Mouse (Mus musculus) mature B cell (primary cell): ENCODE results near the gene S100a8.

Experiments
- in situ Hi-C: fragments of 300-500 bp; cut with MboI; formaldehyde crosslinking; loops from 2 replicates; pipeline ENCODE4 v1.14.3; 2019

S100a8 gene

DNA sequence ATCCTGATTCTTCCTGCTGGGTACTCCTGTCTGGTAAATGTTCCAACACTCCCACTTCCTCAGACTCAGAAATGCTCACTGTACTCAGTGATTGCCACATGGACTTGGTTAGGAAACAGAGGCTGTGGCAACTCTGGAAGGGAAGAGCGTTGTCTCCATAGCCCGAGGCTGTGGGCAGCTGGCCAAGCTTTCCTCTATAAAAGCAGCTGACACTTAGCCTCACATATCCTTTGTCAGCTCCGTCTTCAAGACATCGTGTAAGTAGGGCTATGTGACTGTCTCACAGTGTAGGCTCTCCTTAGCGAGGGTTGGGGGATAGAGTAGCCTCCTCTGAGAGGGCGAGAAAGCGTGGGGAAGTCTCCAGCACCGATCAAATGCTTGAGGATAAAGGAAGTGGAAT, at the start of gene S100a8:
TSS of gene S100a8 (plus strand) at position 133 of the 400 bp plus-strand sequence.
- in situ Hi-C loops, result no loop called here

- in situ Hi-C loops, result no loop called here
Measured at GRCm38 (mm10) chr3:90621552-90621951, 47.2 kb upstream of the S100a8 start.

DNA sequence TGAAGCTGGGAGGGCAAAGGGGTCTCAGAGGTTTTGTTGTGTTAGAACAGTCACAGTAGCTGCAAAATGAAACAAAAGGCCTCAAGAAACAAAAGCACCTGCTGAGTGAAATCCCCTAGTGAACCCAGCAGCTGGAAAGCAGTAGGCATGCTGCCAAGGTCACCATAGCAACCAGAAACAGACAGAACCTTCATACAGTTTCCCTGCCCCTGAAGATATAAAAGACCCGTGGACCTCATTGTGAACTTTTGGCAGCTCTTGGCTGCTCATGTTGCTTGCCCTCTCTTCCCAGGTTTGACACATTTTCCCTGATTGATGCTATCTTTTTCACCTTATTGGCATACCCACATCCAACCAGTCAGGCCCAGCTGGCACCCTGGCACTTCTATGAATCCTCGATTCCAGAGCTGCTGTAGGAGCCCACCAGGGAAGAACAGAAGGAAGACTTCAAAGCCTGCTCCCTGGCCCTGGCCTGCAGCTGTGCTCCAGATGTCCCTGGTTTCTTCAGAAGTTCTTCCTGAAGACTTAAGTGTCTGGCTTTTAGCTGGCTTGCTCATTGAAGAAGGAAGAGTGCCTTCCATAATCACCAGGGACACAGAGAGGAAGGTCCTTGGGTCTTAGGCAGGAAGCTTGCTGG, 45.2 kb upstream of the S100a8 start:
- in situ Hi-C loops, result no loop called here

GRCm38 (mm10) chr3:90625496-90625895, 43.3 kb upstream of the S100a8 start:
- in situ Hi-C loops, result no loop called here

DNA sequence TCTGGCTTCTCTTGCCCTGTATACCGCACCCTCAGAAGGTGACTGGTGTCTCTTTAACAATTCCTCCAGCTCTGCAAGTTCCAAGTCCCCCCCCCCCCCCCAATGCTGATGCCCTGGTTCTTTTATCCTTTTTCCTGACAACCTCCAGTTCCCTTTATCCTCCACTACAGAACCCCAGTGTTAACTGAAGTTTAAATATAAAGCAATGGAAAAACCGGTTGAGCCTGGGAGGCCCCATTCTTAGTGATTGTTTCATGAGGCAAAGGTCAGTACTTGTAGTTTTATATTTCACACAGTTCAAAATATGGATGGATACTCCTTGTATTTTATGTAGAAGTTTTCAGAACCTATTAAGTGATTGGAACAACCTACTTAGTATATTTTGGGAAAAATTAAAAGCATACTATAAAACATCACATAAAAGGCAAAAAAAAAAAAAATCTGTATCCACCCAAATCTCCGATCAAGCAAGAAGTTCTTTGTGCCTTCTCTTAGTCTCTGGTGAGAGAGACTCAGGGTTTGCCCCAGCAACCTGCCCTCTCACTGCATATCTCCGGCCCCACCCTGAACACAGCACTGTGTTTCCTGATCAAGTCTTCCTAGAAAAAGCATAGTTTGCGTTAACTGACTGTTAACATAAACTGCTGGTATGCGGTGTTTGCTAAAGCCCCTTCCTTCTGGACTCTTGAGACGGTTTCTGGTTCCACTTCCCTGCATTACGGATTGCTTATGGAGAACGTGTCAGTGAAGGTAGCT, 42.3 kb upstream of the S100a8 start:
- in situ Hi-C loops, result no loop called here

- in situ Hi-C loops, result no loop called here
Measured at GRCm38 (mm10) chr3:90627366-90627765, 41.4 kb upstream of the S100a8 start.

DNA sequence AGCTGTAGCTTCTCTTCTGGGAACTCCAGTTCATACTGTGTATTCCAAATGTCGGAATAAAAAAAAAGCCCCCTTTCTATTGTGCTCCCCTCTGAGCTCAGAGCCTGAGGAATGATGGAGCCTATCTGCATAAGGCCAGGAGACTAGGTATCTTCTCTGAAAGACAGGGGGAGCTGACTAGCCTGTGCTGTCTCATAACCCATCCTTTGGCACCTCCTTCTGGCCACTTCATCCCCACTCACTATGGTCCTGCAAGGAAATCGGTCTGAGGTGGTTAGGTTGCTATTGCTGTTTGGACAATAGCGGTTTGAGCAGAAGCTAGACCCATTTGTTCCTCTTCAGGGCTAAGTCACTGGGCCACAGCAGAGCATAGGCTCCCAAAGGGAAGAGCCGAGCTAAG, 41.0 kb upstream of the S100a8 start:
- in situ Hi-C loops, result no loop called here

DNA sequence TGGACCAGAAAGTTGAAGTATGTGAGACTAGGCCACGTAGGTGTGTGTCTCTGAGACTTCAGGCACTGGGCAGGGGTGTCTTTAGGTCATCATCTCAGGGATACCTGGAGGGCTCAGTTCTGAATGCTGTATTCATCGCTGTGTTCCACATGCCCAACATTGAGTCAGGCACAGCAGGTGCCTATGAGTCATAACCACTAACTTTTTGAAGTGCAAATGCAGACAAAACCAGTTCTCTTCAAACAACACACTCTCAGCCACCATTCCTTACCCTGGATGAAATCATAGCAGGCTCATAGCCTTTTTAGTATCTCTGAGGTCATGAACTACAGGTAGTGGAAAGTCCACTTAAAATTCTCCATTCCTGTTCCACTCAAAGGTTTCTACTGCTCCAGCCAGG, 39.5 kb upstream of the S100a8 start:
- in situ Hi-C loops, result no loop called here

DNA sequence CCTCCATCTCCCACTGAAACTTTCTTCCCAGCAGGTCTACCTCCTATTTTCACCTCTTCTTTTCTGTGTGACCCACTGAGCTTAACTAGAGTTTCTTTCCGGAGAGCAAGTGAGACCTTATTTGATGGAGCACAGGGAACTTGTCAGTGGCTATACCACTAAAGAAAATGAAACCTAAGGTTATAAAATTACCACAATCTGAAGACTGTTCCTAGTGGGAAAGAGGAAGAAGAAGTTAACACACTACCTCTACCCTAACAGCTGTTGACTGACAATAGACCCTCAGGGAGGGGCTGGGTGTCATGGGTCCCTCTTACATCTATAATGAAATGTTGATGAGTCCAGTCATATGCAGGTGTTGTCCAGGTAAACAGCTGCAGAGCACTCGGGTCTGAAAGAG, 36.8 kb upstream of the S100a8 start:
- in situ Hi-C loops, result no loop called here

GRCm38 (mm10) chr3:90638511-90639275, 30.1 kb upstream of the S100a8 start:
- in situ Hi-C loops, result no loop called here

DNA sequence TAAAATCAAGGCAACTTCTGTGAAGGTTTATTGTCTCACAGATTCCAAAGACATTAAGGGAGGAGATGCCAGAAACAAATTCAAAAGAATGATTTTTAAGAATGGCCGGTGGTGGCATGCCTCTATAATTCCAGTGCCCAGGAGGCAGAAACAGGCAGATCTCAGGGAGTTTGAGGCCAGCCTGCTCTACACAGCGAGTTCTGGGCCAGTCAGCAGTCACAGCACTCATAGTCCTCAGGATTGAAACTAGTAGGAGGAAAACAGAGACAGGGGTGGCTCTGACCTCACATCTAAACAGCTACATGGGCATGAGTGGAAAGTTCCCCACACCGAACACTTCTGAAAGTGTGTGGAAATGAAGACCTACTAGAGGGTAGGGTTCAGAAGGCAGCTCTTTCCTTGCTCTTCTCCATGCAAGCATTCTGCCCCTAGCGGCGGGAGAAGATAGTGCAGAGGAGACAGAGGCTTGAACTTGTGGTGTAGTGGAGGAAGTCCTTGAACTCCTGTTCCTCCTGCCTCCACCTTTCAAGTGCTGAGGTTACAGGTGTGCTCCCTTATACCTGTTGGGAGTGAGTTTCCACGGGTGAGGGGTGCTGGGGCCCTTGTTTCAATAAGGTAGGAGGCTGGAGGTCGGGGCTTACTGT, 29.1 kb upstream of the S100a8 start:
- in situ Hi-C loops, result no loop called here

GRCm38 (mm10) chr3:90640981-90641380, 27.8 kb upstream of the S100a8 start:
- in situ Hi-C loops, result no loop called here

GRCm38 (mm10) chr3:90644220-90644619, 24.6 kb upstream of the S100a8 start:
- in situ Hi-C loops, result no loop called here

GRCm38 (mm10) chr3:90647291-90647690, 21.5 kb upstream of the S100a8 start:
- in situ Hi-C loops, result no loop called here

GRCm38 (mm10) chr3:90648981-90649380, 19.8 kb upstream of the S100a8 start:
- in situ Hi-C loops, result no loop called here

DNA sequence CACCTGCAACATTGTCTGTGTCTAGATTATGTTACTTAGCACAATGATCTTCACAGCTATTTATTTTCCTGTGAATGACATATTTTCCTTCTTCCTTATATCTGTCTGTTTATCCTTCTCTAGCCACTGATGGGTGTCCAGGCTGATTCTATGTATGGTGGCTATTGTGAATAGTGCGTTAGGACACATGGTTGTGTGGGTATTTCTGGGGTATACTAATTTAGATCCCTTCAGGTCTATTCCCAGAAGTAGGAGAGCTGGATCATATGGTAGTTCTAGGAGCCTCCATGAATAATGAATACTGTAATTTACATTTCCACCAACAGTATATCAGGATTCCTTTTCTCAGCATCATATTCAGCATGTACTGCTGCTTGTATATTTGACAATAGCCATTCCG, 18.9 kb upstream of the S100a8 start:
- in situ Hi-C loops, result no loop called here

DNA sequence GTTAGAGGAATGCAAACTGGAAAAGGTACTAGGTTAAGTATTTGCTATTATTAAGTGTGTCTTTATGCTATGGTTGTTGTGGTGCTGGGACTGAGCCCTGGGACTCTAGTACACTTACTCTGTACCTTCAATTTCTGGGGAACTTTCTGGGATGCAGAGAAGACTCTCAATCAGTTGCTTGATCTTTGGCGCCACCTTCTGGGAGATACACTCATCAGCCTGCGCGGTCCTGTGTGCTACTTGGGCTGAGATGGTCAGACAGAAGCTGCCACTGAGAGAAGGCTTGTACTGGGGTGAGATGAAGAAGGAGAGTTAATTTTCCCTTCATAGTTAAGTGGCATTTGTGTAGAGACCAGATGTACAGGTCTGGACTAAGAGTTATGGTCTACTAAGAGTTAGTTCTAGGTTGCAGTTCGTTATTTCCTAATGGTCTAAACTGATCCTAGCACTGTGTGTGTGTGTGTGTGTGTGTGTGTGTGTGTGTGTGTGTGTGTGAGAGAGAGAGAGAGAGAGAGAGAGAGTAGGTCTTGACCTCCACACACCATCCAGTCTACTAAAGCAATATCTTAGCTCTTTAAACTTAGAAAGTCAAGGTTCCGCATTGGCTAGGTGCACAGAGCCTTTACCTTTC, 15.8 kb upstream of the S100a8 start:
- in situ Hi-C loops, result no loop called here

DNA sequence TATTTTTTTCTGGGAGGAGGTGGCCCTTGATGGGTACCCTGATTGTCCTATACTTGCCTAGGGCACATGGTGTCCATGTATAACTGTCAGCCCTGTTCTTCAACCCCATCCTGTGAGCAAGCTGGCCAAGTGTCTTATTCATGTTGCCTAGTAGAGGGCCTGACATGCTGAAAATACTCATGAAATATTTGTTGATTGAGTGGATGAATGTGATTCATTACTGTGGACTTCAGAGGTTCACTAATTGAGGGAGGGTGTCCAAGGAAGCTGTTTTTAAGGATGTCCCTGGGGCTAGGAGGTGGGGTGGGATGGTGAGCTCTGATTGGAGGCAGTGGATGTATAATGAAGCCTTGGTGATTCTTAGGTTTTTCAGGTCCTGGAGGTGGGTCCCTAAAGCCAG, 15.1 kb upstream of the S100a8 start, which contains the start of gene S100a7a:
TSS of gene S100a7a (plus strand) at position 301 of the 400 bp plus-strand sequence.
- in situ Hi-C loops, result no loop called here

GRCm38 (mm10) chr3:90657405-90657804, 11.4 kb upstream of the S100a8 start:
- in situ Hi-C loops, result no loop called here

DNA sequence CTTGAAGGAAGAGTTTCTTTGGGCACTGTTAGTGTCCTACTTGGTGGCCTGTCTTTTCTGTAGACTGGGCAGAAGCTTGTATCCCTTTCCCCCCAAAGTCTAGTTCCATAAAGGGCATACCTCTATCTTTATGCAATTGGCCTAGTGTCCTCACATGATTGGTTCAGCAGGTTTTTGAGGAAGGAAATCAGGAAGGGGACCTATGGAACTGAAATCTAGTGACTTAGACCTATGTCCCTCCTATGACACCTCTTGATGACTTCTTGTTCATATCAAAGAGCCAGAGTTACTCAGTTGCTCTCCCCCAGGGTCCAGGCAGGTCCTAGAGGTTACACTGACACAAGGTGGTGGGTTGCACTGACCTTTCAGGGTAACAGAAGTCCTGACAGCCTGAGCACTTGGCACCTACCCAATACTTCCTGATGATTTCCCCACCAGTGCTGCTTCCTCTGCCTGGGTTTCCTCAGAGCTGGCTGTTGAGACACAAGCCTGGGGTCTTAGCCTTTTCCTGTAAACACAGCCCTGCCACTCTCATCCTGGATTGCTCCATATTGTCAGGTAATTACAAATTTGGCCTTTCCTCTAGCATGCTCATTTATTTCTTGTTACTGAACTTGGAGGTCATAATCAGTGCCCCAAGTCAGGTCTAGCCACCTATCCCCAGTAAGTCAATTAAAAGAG, 9.3 kb upstream of the S100a8 start:
- in situ Hi-C loops, result no loop called here

- in situ Hi-C loops, result no loop called here
Measured at GRCm38 (mm10) chr3:90664219-90664618, 4.6 kb upstream of the S100a8 start.
